Mouse (Mus musculus) naive thymus-derived CD4-positive, alpha-beta T cell, adult 2 months (primary cell): ENCODE results near the gene Med23.

Experiments used
- DNase-seq: peaks from one replicate; pipeline ENCODE4 v3.0.0-alpha.2; 2011; ENCODE audit warnings: low read depth

The Med23 gene

GRCm38 (mm10) chr10:24869760-24870290, at the start of gene Med23:
Gene Med23 (plus strand): TSS chr10:24869986.
- peak; percentile 96 for DNase-seq

- DNase-seq = no peak
Observed at GRCm38 (mm10) chr10:24821990-24822676, 47.7 kb upstream of the Med23 start.

- DNase-seq = no peak
Observed at GRCm38 (mm10) chr10:24822842-24823241, 46.9 kb upstream of the Med23 start.

GRCm38 (mm10) chr10:24823265-24823664, 46.5 kb upstream of the Med23 start:
- DNase-seq = no peak

- DNase-seq = peak; percentile 80
Observed at GRCm38 (mm10) chr10:24823697-24824535, 45.9 kb upstream of the Med23 start.

- no peak for DNase-seq
Observed at GRCm38 (mm10) chr10:24824621-24825020, 45.2 kb upstream of the Med23 start.

- no peak for DNase-seq
Observed at GRCm38 (mm10) chr10:24825456-24826081, 44.2 kb upstream of the Med23 start.

- no peak for DNase-seq
Observed at GRCm38 (mm10) chr10:24826130-24826529, 43.7 kb upstream of the Med23 start.

- DNase-seq = no peak
Observed at GRCm38 (mm10) chr10:24828136-24828535, 41.6 kb upstream of the Med23 start.

GRCm38 (mm10) chr10:24830448-24830847, 39.3 kb upstream of the Med23 start:
- no peak for DNase-seq

- DNase-seq = no peak
Observed at GRCm38 (mm10) chr10:24831377-24832095, 38.2 kb upstream of the Med23 start.

- no peak for DNase-seq
Observed at GRCm38 (mm10) chr10:24832306-24832705, 37.5 kb upstream of the Med23 start.

- no peak for DNase-seq
Observed at GRCm38 (mm10) chr10:24834634-24835371, 35.0 kb upstream of the Med23 start.

- no peak for DNase-seq
Observed at GRCm38 (mm10) chr10:24835702-24836342, 34.0 kb upstream of the Med23 start.

GRCm38 (mm10) chr10:24836366-24837038, 33.3 kb upstream of the Med23 start:
- no peak for DNase-seq

GRCm38 (mm10) chr10:24840795-24841194, 29.0 kb upstream of the Med23 start:
- DNase-seq = no peak

- DNase-seq = no peak
Observed at GRCm38 (mm10) chr10:24841998-24842397, 27.8 kb upstream of the Med23 start.

- no peak for DNase-seq
Observed at GRCm38 (mm10) chr10:24842676-24843075, 27.1 kb upstream of the Med23 start, which contains the start of gene Enpp3. Gene Enpp3 (minus strand): TSS chr10:24842823.

- no peak for DNase-seq
Observed at GRCm38 (mm10) chr10:24863146-24863545, 6.6 kb upstream of the Med23 start.

GRCm38 (mm10) chr10:24864434-24864833, 5.4 kb upstream of the Med23 start:
- peak; percentile 15 for DNase-seq
